Mouse (Mus musculus) erythroblast, adult 5-6 weeks (primary cell): ENCODE measurements around the gene H2al1d. TPM values are rescaled to one million over a fixed set of nuclear protein-coding genes. Genes with fewer than 3 reads are reported as not detected.

Experiments
- total RNA-seq, 2 experiments: library from RNA; stranded (forward) in 1 of 2; stranded (reverse) in 1 of 2; fragments of 150-400 nt in 1 of 2; fragments of 200-764, 138-1000 nt in 1 of 2; gene quantifications; 2 replicates each; pipeline versions ENCODE4 v1.2.3 to v1.2.4; 2015 to 2017; ENCODE audit warnings: low replicate concordance in 2 of 2

The H2al1d gene
- total RNA-seq, 2 experiments from 2014 or later: not detected

Other genes with a start within 250 kb of the H2al1d start
- not detected in 2 replicates for gene H2al1a, start 9.6 kb upstream of the H2al1d start, total RNA-seq (2015; ENCODE audit: low replicate concordance)
- gene H2al1a, start 9.6 kb upstream of the H2al1d start, total RNA-seq (2017; ENCODE audit: low replicate concordance): not detected in 2 replicates
- gene H2al1b, start 6.4 kb upstream of the H2al1d start, total RNA-seq (2015; ENCODE audit: low replicate concordance): not detected in 2 replicates
- 3.3 TPM in 1 of 2 replicates, not detected in the other for gene H2al1b, start 6.4 kb upstream of the H2al1d start, total RNA-seq (2017; ENCODE audit: low replicate concordance)
- not detected in 2 replicates for gene H2al1c, start 3.2 kb upstream of the H2al1d start, total RNA-seq (2015; ENCODE audit: low replicate concordance)
- gene H2al1c, start 3.2 kb upstream of the H2al1d start, total RNA-seq (2017; ENCODE audit: low replicate concordance): not detected in 2 replicates
- gene H2al1e, start 3.1 kb downstream of the H2al1d start, total RNA-seq (2015; ENCODE audit: low replicate concordance): not detected in 2 replicates
- not detected in 2 replicates for gene H2al1e, start 3.1 kb downstream of the H2al1d start, total RNA-seq (2017; ENCODE audit: low replicate concordance)
- gene H2al1f, start 6.3 kb downstream of the H2al1d start, total RNA-seq (2015; ENCODE audit: low replicate concordance): not detected in 2 replicates
- gene H2al1f, start 6.3 kb downstream of the H2al1d start, total RNA-seq (2017; ENCODE audit: low replicate concordance): not detected in 2 replicates
- not detected in 2 replicates for gene H2al1g, start 9.4 kb downstream of the H2al1d start, total RNA-seq (2015; ENCODE audit: low replicate concordance)
- not detected in 2 replicates for gene H2al1g, start 9.4 kb downstream of the H2al1d start, total RNA-seq (2017; ENCODE audit: low replicate concordance)
- gene H2al1h, start 12.7 kb downstream of the H2al1d start, total RNA-seq (2015; ENCODE audit: low replicate concordance): not detected in 2 replicates
- gene H2al1h, start 12.7 kb downstream of the H2al1d start, total RNA-seq (2017; ENCODE audit: low replicate concordance): not detected in 2 replicates
- gene H2al1i, start 15.8 kb downstream of the H2al1d start, total RNA-seq (2015; ENCODE audit: low replicate concordance): not detected in 2 replicates
- not detected in 2 replicates for gene H2al1i, start 15.8 kb downstream of the H2al1d start, total RNA-seq (2017; ENCODE audit: low replicate concordance)
- not detected in 2 replicates for gene H2al1j, start 19.0 kb downstream of the H2al1d start, total RNA-seq (2015; ENCODE audit: low replicate concordance)
- not detected in 2 replicates for gene H2al1j, start 19.0 kb downstream of the H2al1d start, total RNA-seq (2017; ENCODE audit: low replicate concordance)